Comparison of ENCODE assay signal across 9 mouse cellular contexts in the genomic region with DNA sequence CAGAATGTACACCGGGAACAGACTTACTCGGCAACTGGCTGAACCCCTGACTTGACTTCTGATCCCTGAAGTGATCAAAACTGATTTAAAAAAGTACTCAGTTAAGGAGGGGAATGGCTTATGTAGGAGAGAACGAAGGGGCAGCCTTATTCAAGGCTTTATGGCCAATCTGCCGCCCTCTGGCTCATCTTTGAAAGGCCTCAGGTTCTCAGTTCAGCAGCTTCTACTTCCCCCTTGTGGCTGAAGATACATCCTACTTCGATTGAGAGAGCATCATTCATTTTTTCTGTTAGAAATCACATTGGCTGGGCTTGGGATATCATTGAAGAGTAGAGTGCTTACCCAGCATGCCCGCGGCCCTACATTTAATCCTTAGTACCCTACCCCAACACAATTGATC. TPM values are rescaled to one million over a fixed set of nuclear protein-coding genes. Genes with fewer than 3 reads are reported as not detected.
DNase-seq lines count a peak whose midpoint lies in the region; ATAC-seq lines count a peak whose summit lies in the region.
"Had no signal": no experiment of that assay in that cellular context is flagged by ENCODE, and none has a peak within 500 bp of the region (broad histone marks: within the 10 kb centered on the region; RNA-seq: fewer than 3 reads in every experiment).

No protein-coding gene starts in this region.

- H3K4me2 ChIP-seq in intestine, embryonic 14.5 days (ENCODE audit: low read length), result no peak overlapping the region
- H3K4me2 ChIP-seq in intestine, embryonic 16.5 days (ENCODE audit: low read depth, low read length), result no peak overlapping the region

- no peaks in the 10 kb centered on the region for H3K27me3 ChIP-seq in intestine, embryonic 14.5 days (replicated peaks; ENCODE audit: control insufficient read depth, insufficient read depth, low read length)
- H3K27me3 ChIP-seq in intestine, embryonic 16.5 days (replicated peaks; ENCODE audit: control insufficient read depth, insufficient read depth, low read length), result no peaks in the 10 kb centered on the region

- 56% methylated on average over 7 of the region's 7 CpGs for WGBS in intestine, embryonic 14.5 days
- 50% methylated on average over 7 of the region's 7 CpGs for WGBS in intestine, embryonic 16.5 days

- intact Hi-C loops in gastrocnemius, postnatal 14 days (cut with DNase I; ENCODE audit: low total_unique reads), result loop anchor here (5.0 kb wide), 1 partner anchor 404 kb away; no protein-coding TSS in a partner anchor

- H3K9ac ChIP-seq in intestine, embryonic 14.5 days (ENCODE audit: low read length), result no peak overlapping the region
- H3K9ac ChIP-seq in intestine, embryonic 16.5 days (ENCODE audit: low read depth, low read length), result no peak overlapping the region

- no peak for ATAC-seq in intestine, embryonic 14.5 days (replicated peaks; ENCODE audit: low FRiP score, low TSS enrichment, low read depth)
- ATAC-seq in intestine, embryonic 16.5 days, result no peak

- no peaks in the 10 kb centered on the region for H3K36me3 ChIP-seq in intestine, embryonic 14.5 days (ENCODE audit: control insufficient read depth, insufficient read depth, low read length)
- H3K36me3 ChIP-seq in intestine, embryonic 16.5 days (ENCODE audit: control insufficient read depth, insufficient read depth, low read length), result no peaks in the 10 kb centered on the region

- DNase-seq in intestine, embryonic 14.5 days (ENCODE audit: low spot score), result peak; percentile 53
- DNase-seq in CD4-positive, CD25-positive, alpha-beta regulatory T cell, adult 2 months (ENCODE audit: low read depth, low spot score), result peak; percentile 81
- DNase-seq in NIH3T3 (ENCODE audit: low read depth), result peak; percentile 80
- peak; percentile 33 for DNase-seq in lung, postnatal 25 days (ENCODE audit: low spot score)
- DNase-seq in adrenal gland, postnatal 4 days (ENCODE audit: low spot score in 2 of 2), result no peak
- no peak for DNase-seq in gastrocnemius, postnatal 14 days

- no peaks in the 10 kb centered on the region for H3K9me3 ChIP-seq in intestine, embryonic 14.5 days (ENCODE audit: control insufficient read depth, low read length)
- H3K9me3 ChIP-seq in intestine, embryonic 16.5 days (ENCODE audit: control insufficient read depth, low read length), result no peaks in the 10 kb centered on the region

- H3K27ac ChIP-seq in intestine, embryonic 14.5 days (ENCODE audit: low read depth), result no peak overlapping the region
- no peak overlapping the region for H3K27ac ChIP-seq in intestine, embryonic 16.5 days (ENCODE audit: low read length)
- H3K27ac ChIP-seq: macrophage had no signal

- H3K4me1 ChIP-seq in intestine, embryonic 14.5 days (replicated peaks; ENCODE audit: control insufficient read depth, insufficient read depth, low read length), result 0 out of 2 replicates have a peak, but pooled peaks cover 4% of the 10 kb centered on the region
- no peaks in the 10 kb centered on the region for H3K4me1 ChIP-seq in intestine, embryonic 16.5 days (ENCODE audit: control insufficient read depth, insufficient read depth, low read length)

- no peak overlapping the region for H3K4me3 ChIP-seq in intestine, embryonic 14.5 days (ENCODE audit: low read depth, low read length)
- H3K4me3 ChIP-seq in intestine, embryonic 16.5 days (ENCODE audit: low read length), result no peak overlapping the region
- H3K4me3 ChIP-seq: erythroblast, embryonic 14.5 days had no signal

RNA-seq across cellular contexts. Expression of a gene that starts 19.2 kb away (rescaled TPM):
- polyA plus RNA-seq in intestine, embryonic 14.5 days (2014; fragmentation: Nextera tagmentation; extraction: Ambion mirVana), result 0.51 TPM in 1 of 2 replicates, not detected in the other
- polyA plus RNA-seq in intestine, embryonic 16.5 days (2015; fragmentation: Nextera tagmentation; extraction: Ambion mirVana), result 0.24 and 0.37 TPM in 2 replicates
- total RNA-seq in adrenal gland, postnatal 4 days (2021), result under 1 TPM in 1 of 2 experiments, not detected in 1; 0.34 TPM
- not detected for total RNA-seq in gastrocnemius, postnatal 14 days (2021)

Comparison
In these comparisons a context has a peak if more than half of its experiments do, and no peak if none do; other contexts are left out.
1. DNase-seq: peak in intestine, embryonic 14.5 days (single experiment), CD4-positive, CD25-positive, alpha-beta regulatory T cell, adult 2 months (single experiment), NIH3T3 (single experiment) and lung, postnatal 25 days (single experiment); none in adrenal gland, postnatal 4 days (0 of 2) and gastrocnemius, postnatal 14 days (single experiment).